Mouse (Mus musculus) liver, adult 2 months (tissue): Measurements from ENCODE around the gene Olfr572.

Experiments
- CTCF ChIP-seq: fragments of 200-500 bp; IDR thresholded peaks from 2 replicates; pipeline ENCODE4 v1.5.1; 2011; ENCODE audit warnings: low read depth, low read length, control low read depth
- POLR2A ChIP-seq: fragments of 200-500 bp; IDR thresholded peaks from 2 replicates; pipeline ENCODE4 v1.6.1; 2011; ENCODE audit warnings: low read length, control low read depth; ENCODE audit not compliant: insufficient read depth; ENCODE audit errors: extremely low read depth

- TF ChIP-seq POLR2A (no peak), CTCF (no peak)
These were observed 18.3 kb downstream of the Olfr572 start, which contains the start of gene Olfr573-ps1 for GRCm38 (mm10) chr7:102942475-102942874.
